Mouse (Mus musculus) yolk sac, embryonic 10.5 days (tissue): ENCODE measurements around the gene Rb1.
A peak's percentile ranks its signal among the peaks of the same experiment; 100 is the strongest.

Source experiments
- DNase-seq: peaks from one replicate; pipeline ENCODE4 v3.0.0-alpha.2; 2017; ENCODE audit warnings: low spot score

The Rb1 gene

DNA sequence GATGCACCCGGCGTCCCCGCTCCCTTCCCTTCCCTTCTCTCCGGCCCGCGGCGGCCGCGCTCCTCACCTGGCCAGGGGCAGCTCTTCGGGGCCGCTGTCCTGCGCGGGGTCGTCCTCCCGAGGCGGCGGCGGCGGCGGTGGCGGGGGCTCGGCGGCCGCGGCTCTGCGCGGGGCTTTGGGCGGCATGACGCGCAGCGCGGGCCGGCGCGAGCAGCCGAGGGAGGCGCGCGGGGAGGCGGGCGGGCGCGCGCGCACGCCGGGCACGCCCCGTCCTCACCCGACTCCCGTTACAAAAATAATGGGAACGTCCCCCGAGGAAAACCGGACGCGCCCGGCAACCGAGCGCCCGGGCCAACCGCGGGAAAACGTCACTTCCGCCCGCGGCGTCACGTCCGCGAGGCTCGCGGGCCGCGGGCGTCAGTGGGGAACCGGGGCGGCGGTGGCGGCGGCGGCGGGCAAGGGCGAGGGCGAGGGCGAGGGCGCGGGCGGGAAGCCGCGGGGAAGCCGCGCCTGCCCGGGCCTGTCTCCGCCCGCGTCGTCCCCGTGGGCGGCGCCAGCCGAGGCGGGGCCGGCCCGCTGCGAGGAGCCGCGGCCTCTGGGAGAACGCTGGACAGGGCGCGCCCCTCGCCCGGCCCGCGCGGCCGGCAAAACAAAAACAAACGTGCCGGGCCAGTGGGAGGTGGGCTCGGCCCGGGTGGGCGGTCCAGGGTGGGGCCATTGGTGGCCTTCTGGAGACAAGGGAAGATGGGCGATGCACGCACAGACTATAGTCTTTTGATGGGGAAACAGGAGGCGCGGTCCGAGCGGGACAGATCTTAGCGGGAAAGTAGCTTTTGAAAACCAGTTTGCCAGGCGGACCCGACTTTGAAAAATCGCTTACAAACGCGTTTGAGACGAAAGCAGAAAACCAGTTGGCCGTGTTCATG, at the start of gene Rb1:
Gene Rb1 (minus strand): TSS at position 367 of the 926 bp plus-strand sequence.
- DNase-seq = peak; percentile 89

DNA sequence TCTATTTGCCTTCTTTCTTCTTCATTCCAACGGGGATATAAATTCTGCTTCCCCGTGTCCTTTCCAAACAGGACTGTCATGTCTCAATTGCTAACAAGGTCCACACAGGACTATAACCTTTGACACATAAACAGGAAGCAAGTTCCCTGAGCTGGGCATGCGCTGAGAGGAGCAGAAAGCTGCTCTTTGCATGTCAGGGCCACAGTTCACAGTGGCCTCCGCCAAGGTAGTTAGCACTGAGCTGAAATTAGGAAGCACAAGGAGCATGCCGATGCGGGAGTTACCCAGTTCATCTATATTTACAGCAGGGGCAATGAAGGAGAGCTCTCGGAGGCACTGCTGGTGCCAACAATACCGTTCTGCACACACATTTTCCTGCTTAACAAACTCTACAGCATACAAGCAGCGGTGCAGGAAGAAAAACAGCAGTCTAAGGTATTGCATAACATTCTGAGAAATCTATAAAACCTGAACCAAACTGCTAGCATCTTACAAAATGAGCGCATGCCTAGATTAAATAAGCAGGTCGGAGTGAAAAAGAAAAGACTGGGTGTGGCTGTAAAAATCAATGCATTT, 48.8 kb upstream of the Rb1 start:
- peak; percentile 82 for DNase-seq

DNA sequence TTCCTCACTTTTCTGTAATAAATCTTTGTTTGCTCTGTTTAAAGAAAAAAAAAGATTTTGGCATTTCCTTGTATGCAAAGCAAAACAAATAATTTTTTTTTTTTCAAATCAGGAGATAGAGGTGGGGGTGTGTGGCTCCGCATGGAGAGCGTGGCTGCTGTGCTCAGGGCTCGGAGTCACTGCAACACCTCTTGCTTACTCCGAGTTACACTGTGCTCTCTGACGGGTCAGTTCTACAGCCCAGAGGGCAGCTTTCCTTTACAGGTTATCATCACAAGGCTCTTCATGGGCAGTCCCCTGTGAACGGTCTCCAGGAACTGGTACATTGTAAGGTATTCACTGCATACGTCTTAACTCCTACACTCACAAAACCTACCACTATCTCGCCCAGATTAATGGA, 48.0 kb upstream of the Rb1 start:
- no peak for DNase-seq

GRCm38 (mm10) chr14:73372990-73373389, 47.4 kb upstream of the Rb1 start:
- DNase-seq = no peak

GRCm38 (mm10) chr14:73371577-73371976, 46.0 kb upstream of the Rb1 start:
- no peak for DNase-seq

DNA sequence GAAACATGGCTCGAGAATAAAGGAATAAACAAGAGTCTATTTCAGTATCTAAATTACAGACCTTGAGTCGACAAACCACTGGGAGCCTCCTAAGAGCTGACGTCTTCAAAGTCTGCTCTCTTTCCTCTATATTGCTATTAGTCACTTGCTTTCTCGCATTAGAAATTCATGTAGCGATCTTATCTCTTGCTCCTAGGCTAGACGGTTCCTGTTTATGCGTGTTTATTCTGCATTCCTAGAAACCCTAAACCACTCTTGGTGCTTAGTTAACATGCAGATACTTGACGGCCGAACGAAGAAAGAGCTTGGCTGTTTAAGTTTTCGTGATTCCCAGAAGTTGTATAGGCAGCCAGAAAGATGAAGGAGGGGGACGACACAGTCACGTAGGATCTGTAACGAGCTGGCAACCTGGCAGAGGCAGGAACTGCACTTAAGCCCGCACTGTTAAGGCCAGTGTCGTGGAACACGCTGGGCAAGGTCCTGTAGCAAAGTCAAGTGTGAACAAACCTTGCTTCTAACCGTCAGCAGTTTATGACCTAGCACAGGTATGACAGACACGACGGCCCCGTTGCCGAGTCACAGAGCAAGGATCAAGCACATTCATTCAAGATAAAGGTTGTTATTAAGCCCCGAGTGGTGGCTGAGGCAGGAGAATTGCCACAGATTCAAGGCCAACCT, 45.2 kb upstream of the Rb1 start:
- DNase-seq = no peak

- DNase-seq = no peak
These were observed 44.6 kb upstream of the Rb1 start for GRCm38 (mm10) chr14:73370078-73370670.

- DNase-seq = no peak
These were observed 44.0 kb upstream of the Rb1 start for GRCm38 (mm10) chr14:73369634-73370033.

- no peak for DNase-seq
These were observed 43.3 kb upstream of the Rb1 start for GRCm38 (mm10) chr14:73368966-73369365.

- DNase-seq = no peak
These were observed 42.6 kb upstream of the Rb1 start for GRCm38 (mm10) chr14:73368221-73368620.

GRCm38 (mm10) chr14:73366278-73366677, 40.7 kb upstream of the Rb1 start:
- DNase-seq = no peak

GRCm38 (mm10) chr14:73363782-73364181, 38.2 kb upstream of the Rb1 start:
- DNase-seq = no peak

DNA sequence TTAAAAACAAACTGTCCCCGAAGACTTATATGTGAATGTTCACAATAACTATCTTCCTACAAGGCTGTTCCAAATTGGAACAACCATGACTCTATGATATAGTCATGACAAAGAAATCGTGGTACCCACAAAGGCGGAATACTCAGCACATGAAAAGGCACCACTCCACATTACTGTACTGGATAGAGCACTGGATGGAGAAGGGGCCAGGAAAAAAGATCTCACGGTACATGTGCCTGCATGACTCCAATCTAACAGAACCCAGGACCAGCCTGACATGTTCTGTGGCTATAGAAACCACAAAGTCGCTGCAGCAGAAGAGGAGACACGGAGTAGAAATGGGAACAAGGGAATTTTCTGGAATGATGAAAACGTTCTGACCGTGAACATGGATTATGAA, 29.1 kb upstream of the Rb1 start:
- no peak for DNase-seq

GRCm38 (mm10) chr14:73351118-73351517, 25.5 kb upstream of the Rb1 start:
- no peak for DNase-seq

GRCm38 (mm10) chr14:73350029-73350428, 24.4 kb upstream of the Rb1 start:
- no peak for DNase-seq

DNA sequence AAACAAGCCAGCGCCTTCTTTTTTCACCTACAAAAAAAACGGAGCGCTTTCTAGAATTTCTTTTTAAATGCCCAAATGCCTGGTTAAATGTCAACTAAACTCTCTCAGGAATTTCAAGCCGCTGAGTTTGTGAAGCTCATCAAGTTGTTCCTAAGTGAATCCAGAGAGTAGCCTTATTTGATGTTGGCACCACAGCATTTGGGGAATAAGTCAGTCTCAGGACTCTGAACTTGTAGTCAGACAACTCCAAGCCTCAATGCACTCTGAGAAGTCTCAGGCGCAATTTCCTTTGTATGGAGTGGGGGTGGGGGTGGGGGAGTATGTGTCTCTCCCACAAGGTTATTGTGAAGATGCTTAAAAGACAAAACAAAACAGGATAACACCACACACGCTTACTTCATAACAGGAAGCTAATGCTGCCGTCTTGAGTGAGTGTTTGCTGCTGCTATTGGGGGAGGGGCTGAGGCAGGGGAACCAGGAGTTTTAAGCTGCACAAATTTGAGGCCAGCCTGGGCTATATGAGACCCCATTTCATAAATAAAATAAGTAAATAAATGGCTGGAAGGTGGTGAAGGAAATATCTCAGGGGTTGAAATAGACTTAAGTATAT, 23.5 kb upstream of the Rb1 start:
- no peak for DNase-seq

- peak; percentile 20 for DNase-seq
These were observed 21.7 kb upstream of the Rb1 start for GRCm38 (mm10) chr14:73347302-73347701.

GRCm38 (mm10) chr14:73345614-73346013, 20.0 kb upstream of the Rb1 start:
- DNase-seq = no peak

DNA sequence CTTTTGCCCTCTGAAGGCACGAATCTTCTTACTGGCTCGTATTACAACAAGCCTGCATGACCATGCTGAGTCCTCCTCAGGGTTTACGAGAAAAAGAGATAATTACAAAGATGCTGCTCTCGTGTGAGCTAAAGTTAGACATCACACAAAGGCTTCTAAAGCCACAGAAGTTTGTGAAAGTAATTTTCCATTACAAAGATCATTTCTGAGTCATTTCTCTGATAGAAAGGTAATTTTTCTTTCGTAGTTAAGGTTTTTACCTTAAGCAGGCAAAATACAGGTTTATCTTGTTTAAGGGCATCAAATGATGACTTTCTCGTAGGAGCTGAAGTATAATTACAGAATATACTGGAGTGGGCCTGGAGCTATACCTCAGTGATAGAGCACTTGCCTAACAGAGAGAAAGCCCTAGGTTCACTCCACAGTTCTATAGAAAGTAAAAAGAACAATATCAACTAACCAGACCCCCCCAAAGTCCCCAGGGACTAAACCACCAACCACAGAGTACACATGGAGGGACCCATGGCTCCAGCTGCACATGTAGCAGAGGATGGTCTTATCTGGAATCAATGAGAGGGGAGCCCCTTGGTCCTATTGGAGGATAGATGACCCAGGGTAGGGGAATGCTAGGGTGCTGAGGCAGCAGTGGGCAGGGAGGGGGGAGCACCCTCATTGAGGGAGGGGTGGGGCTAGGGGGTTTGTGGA, 14.6 kb upstream of the Rb1 start:
- no peak for DNase-seq

DNA sequence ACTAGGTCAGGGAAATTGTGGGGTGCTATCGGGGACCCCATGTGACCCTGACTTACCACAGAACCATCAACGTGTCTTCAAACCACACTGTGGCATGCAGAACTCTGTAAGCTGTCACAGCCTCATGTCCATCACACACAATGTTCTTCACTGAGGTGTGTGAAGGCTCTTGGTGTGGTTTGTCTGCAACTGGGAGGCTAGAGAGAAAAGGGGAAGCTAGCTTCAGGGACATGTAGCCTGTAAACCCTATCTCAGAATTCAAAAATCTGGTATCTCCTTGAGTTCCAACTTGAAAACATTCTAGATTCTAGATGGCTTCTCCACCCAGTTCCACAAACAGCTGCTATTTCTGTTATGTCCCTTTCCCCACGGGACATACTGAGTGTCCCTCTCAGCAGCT, 14.0 kb upstream of the Rb1 start:
- no peak for DNase-seq

DNA sequence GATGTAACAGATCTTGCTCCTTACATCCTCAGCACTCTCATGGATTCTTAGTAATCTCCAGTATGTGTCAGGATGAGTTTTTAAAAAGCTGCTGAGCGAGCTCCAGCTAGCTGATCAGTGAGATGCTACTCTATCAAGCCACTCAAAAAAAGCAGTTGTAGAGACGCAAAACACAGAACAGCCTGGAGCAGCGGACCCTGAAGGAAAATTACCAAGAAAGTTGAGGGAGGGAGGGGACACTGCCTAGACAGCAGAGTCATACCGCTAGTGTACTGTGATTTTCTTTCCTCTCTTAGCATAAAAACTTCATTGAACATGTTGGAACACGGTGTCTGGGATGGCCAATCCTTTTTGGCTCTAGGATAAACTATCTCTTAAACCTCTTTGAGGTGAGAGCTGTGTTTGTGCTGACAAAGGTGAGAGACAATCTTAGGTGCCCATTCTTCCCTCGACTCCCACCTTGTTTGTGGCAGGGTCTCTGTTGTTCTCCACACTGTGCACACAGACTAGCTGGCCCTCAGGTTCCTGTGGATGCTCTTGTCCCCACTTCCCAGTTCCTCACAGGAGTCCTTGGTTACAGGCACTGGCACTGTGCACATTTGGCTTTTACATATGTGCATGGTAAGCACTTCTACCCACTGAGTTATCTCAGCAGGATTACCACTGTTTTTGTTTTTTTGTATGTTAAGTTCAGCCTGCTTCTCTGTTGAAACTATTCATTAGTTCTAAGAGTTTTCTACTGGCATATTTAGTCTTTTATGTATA, 10.9 kb upstream of the Rb1 start:
- DNase-seq = no peak
